Mouse (Mus musculus): ENCODE measurements around the gene Nmi.

Gene Nmi

GRCm38 (mm10) chr2:51941832-51942231 lies 31.5 kb downstream of the Nmi start:
- no peak for DNase-seq

- DNase-seq: no peak
Measured at GRCm38 (mm10) chr2:51938750-51939149, 34.5 kb downstream of the Nmi start.

GRCm38 (mm10) chr2:51937004-51937403 lies 36.3 kb downstream of the Nmi start:
- no peak for DNase-seq

GRCm38 (mm10) chr2:51936585-51936984 lies 36.7 kb downstream of the Nmi start:
- DNase-seq: no peak

- DNase-seq: peak; percentile 19
Measured at GRCm38 (mm10) chr2:51935921-51936320, 37.4 kb downstream of the Nmi start.

GRCm38 (mm10) chr2:51934574-51935334 lies 38.5 kb downstream of the Nmi start, which contains the start of gene Rbm43:
Rbm43 (minus strand) TSS chr2:51935163.
- DNase-seq: peak; percentile 91

GRCm38 (mm10) chr2:51933341-51934134 lies 39.8 kb downstream of the Nmi start:
- DNase-seq: peak in 1 of 2 experiments; percentile 12

- peak; percentile 23 to 25 for DNase-seq
Measured at GRCm38 (mm10) chr2:51931241-51931640, 42.1 kb downstream of the Nmi start.

- DNase-seq: peak; percentile 71 to 73
Measured at GRCm38 (mm10) chr2:51914944-51915680, 58.2 kb downstream of the Nmi start.

- no peak for DNase-seq
Measured at GRCm38 (mm10) chr2:51914532-51914931, 58.8 kb downstream of the Nmi start.

GRCm38 (mm10) chr2:51912740-51913139 lies 60.6 kb downstream of the Nmi start:
- no peak for DNase-seq

- DNase-seq: no peak
Measured at GRCm38 (mm10) chr2:51911864-51912263, 61.4 kb downstream of the Nmi start.

- no peak for DNase-seq
Measured at GRCm38 (mm10) chr2:51907538-51908110, 65.7 kb downstream of the Nmi start.

GRCm38 (mm10) chr2:51905637-51906036 lies 67.7 kb downstream of the Nmi start:
- DNase-seq: no peak
